Mouse (Mus musculus) heart, adult 18-20 months (tissue): ENCODE data around the gene Cfap54. TPM values are rescaled to one million over a fixed set of nuclear protein-coding genes. Genes with fewer than 3 reads are reported as not detected.

Experiments
- DNase-seq, 2 experiments: peaks; one replicate each; pipeline ENCODE4 v3.0.0; 2021 to 2022; ENCODE audit warnings: mixed read lengths in 1 of 2
- total RNA-seq, 2 experiments: library from RNA; stranded (reverse); gene quantifications; 2 replicates each; pipeline ENCODE4 v1.2.3; 2021

Gene Cfap54
- total RNA-seq, 2 experiments from 2014 or later = 0.57 to 1.5 TPM

DNA sequence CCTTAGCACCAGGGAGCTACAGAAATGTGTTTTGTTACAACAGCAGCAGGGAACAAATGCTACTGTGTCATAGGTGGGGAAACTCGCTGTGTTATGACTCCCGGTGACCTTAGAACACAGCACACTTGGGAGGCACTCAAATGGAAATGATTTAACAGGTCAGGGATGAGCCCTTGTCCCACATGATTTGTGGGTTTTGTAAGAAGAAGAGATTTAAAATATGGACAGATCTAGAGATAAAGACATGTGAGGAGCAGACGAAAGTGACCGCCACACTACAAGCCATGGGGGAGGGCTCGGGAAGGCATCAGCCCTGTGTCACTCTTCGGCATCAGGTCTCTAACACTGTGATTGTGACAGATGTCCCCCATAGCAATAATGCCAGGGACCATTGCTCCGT lies 144.3 kb downstream of the Cfap54 start:
- no peak for DNase-seq

DNA sequence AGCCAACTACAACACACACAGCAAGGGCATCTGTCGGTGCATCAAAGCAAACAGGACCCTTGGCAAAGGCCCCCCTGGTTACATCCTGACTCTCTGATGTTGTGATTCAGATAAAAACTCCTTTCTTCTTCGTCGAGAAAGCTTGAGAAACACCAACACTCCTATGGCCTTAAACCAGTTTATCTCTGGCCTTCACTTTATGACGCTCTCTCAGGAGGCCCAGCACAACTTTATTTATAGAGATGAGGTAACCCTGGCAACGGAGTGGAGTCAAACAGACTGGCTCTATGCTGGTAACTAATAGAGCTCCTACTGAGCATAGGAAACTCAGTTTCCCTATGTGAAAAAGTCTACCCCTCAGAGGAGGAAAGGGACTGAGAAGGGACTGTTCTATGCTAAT lies 146.9 kb downstream of the Cfap54 start:
- peak; percentile 5 for DNase-seq

DNA sequence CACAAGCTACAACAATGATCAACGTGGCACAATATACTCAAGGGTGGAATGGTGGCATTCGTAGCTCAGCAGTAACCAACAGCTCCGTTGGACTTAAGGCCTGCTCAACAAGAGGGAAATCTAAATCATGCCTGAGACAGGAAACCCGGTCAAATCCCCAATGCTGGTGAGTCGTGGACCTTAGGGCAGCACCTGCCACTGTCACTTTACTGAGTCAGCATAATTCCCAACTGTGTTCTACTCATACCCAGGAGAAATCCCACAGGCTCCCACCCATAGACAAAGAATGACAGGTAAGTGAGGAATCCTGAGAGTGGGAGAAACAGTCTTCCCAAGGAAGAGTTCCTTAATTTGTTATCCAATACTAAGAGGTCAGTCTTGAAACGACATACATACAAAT lies 147.8 kb downstream of the Cfap54 start:
- no peak for DNase-seq

- DNase-seq = no peak
Measured at GRCm38 (mm10) chr10:92932464-92932863, 149.0 kb downstream of the Cfap54 start.

DNA sequence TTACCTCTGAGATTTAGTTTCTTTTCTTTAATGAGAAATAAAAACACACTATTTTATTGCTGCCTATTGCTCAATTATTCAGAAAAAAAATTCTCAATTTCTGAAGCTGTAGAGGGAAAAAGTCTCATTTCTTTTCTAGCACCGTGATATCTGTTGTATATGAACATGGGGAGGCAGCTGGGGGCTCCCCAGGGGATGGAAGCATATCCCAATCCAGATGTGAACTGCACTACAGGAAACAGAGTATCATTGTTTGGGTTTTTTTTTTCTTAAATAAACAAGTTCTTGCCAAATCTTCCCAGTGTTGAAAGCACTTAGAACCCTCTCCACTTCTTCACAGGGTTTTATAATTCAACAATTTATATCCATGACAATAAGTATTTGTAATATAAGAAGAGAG lies 151.4 kb downstream of the Cfap54 start:
- peak in 1 of 2 experiments; percentile 14 for DNase-seq

DNA sequence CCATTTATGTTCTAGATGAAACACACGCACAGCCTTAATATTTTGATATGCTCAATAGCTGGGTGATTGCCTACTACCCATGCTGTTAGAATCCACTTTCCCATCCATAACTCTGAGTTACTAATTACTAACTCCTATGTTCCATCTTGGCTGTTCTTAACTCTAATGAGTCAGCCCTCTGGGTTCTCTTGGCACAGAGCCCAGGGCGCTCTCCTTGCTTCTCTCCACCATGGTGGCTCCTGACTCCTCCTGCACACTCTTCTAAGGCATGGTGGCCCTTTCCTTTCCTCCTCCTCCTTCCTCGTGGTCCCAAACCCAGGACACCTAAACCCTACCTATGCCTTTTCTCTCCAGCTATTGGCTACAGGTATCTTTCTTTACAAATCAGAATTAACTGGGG lies 153.2 kb downstream of the Cfap54 start:
- peak in 1 of 2 experiments; percentile 4 for DNase-seq

GRCm38 (mm10) chr10:92918551-92918950 lies 162.9 kb downstream of the Cfap54 start:
- no peak for DNase-seq

DNA sequence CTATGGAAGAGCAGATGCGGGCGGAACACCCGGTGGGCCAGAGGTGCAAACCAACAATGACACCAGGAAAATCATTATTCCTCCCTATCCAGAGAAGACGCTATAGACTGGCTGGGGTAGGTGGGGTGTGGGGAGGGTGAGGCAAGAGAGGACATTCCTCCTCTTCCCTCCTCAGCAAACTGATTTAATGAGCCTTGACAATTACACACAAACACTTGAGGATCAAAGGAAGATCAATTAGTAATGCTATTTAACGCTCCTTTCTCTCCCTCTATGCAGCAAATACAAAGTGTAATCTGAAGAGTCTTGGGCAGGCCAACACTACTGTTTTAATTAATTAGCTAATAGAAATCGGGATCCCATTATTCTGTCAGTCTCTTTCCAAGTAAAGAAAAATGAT lies 174.2 kb downstream of the Cfap54 start:
- DNase-seq = no peak

DNA sequence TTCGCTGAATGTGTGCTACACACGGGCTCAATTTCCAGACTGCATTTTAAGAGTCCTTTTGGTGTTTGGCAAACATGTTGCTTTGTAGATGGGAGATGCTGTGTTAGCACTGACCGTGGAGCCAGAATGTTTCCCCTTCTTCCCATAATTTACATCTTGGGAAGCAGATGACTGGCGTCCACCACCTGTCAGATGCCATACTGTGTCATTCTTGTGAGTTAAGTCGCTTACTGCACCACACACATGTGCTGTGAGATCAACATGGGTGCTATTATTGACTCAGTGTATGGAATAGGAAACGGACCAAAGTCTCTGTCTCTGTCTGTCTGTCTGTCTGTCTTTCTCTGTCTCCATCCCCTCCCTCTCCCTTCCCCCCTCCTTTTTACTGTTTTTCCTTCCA lies 193.0 kb downstream of the Cfap54 start:
- no peak for DNase-seq

DNA sequence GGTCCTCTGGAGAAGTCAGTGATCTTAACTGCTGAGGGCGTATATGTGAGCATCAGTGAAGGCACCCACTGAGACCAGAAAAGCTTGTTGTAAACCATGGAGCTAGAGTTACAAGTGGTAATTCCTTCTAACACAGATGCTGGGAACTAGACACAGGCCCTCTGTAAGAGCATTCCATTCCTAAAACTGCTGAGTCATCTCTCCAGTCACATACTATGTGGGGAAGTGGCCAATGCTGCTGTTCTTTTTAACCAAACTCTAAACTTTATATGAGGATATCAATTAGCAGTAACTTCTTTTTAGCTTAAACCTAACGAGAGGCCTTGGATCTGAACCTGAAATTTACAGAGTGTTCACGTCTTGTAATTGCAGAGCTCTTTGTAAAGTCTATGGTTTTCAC lies 203.4 kb downstream of the Cfap54 start:
- no peak for DNase-seq

DNA sequence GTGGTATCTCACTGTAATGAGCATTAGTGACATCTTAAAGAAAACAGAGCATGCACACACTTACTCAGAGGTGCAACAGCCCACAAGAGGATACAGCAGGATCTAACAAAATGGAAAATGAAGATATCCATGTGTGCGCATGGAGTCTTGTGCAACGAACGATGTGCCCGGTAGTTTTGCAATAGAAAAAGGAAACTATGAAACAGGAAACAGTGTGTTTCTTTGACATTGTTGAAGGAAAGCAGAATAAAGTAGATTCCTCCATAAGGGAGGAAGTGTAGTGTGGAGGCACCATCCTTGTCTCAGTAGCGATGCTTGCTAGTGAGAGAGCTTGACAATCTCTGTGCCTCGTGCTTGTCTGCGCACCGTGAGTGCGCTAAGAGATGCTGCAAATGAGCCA lies 240.4 kb downstream of the Cfap54 start:
- no peak for DNase-seq

GRCm38 (mm10) chr10:92837572-92837971 lies 243.8 kb downstream of the Cfap54 start:
- DNase-seq = no peak

DNA sequence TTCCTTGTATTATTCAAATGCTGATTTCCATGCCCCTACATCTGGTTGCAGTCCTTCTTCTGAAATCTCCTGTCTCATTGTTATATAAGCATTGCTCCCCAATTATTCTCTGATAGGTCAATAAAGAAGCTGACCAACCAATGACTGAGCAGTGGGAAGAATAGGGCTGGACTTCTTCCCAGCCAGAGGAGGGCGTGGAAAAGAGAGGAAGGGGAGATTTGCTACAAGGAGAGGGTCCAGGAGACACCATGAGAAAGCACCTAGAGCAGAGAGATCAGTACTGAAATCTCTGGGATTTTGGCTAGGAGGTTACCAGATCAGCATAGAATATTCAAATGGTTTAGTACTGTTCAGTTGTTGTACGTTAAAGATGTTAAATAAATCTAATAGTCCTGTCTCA lies 244.4 kb downstream of the Cfap54 start:
- no peak for DNase-seq

- no peak for DNase-seq
Measured at GRCm38 (mm10) chr10:92821499-92821898, 259.9 kb downstream of the Cfap54 start.

- no peak for DNase-seq
Measured at GRCm38 (mm10) chr10:92818190-92818589, 263.2 kb downstream of the Cfap54 start.

GRCm38 (mm10) chr10:92816903-92817302 lies 264.5 kb downstream of the Cfap54 start:
- DNase-seq = no peak

DNA sequence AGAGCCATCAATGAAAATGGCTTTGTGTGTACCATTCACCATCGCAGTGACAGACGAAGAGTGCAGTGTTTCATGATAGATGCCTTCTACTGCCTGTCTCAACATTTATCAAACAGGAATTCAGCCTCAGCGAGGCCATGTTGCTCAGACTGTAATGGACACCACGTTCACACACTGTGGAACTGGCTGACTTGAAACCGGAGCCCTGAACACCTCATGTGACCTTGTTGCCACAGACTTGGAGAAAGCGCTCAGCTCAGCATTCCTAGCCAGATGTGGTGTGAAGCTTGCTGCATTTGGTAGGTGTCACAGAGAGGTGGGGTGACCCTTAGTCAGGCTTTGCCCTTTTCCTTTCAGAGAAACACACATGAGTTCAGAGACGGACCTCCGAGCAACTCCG lies 270.5 kb downstream of the Cfap54 start:
- DNase-seq = no peak

DNA sequence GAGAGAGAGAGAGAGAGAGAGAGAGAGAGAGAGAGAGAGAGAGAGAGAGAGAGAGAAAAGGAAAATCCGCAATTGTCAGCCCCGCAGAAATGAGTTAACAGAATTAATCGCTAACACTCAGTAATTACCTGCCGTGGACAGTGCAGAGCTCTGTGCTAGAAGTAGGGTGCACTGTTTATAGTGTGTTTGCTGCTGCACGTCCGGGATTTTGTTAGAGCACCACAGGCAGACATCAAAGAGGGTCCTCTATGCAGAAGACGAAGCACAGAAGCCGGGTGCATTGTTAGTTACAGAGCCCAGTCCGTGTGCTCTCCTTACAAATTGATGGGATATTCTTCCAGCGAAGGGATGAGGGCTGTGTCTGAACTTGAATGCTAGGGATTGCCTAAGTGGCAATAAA lies 289.5 kb downstream of the Cfap54 start:
- no peak for DNase-seq

GRCm38 (mm10) chr10:92791531-92791900 lies 289.9 kb downstream of the Cfap54 start:
- DNase-seq = no peak

DNA sequence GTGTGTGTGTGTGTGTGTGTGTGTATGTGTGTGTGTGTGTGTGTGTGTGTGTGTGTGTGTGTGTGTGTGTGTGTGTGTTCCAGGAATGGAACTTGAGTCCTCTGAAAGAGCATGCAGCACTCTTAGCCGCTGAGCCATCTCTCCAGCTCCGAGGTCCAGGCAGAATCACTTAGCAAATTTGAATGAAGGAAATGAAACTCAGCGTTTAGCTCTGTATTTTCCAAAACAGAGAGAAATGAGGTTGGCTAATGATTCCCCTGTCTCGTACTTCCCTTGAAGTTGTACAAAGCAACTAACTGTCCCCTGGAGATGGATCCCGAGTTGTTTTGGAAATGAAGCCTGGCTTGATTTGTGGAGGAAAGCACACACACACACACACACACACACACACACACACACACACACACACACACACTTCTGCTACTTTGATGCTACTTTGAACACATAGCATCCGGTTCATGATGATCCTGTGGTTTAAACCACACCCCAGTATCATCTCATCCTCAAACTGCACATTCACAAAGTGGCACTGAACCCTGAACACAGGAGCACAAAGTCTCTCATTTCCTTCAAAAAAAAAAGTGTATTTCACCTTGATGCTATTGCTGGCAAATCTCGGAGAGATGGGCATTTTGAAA lies 290.4 kb downstream of the Cfap54 start:
- no peak for DNase-seq

DNA sequence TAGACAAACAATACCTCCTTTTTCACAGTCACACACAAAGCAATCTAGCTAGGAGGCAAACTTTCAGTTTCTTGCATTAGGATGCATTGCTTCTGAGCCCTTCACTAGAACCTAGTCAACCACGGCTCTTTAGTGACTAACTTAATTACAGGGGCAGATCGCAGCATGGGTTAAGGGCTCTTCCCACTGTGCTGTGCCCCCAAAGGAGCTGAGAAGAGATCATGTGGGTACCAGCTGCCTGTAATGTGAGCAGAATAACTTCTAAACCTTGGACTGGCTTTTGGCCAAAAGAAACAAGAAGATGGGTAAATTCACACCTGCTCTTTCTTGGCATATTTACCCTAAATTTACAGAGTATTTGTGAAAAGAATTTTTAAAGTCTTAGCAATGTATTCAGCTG lies 291.2 kb downstream of the Cfap54 start:
- DNase-seq = no peak

- DNase-seq = no peak
Measured at GRCm38 (mm10) chr10:92788410-92789096, 292.9 kb downstream of the Cfap54 start.

- DNase-seq = no peak
Measured at GRCm38 (mm10) chr10:92782691-92783090, 298.7 kb downstream of the Cfap54 start.

DNA sequence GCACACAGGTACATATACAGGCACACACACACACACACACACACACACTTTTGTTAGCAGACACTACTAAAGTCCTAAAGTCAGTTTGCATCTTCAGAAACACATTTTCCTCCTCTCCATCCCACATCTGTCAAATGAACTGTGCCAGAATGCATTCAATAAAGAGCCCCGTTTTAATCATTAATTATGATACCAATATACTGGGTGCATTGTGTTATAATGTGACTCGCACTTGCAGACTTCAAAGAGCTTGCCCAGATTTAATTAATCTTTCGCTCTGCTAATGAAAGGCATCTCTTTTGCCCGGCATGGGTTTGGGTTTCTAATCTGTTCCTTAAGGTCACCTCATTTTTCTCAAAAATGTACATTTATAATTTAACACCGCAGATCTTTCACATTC lies 327.1 kb downstream of the Cfap54 start:
- no peak for DNase-seq
